Mouse (Mus musculus) adrenal gland, adult 10 weeks (tissue): Measurements from ENCODE around the gene Msantd1. TPM values are rescaled to one million over a fixed set of nuclear protein-coding genes. Genes with fewer than 3 reads are reported as not detected.

Source experiments
- polyA plus RNA-seq: library from polyadenylated mRNA; stranded (reverse); fragments of 350-450 nt; fragmentation: Illumina TruSeq; extraction: RNeasy Lipid Tissue Mini Kit (QIAGEN cat#74804); gene quantifications from one replicate; pipeline ENCODE4 v1.2.3, GENCODE M21; 2014; ENCODE audit warnings: low read depth, low replicate concordance

Msantd1 gene
- not detected for polyA plus RNA-seq

DNA sequence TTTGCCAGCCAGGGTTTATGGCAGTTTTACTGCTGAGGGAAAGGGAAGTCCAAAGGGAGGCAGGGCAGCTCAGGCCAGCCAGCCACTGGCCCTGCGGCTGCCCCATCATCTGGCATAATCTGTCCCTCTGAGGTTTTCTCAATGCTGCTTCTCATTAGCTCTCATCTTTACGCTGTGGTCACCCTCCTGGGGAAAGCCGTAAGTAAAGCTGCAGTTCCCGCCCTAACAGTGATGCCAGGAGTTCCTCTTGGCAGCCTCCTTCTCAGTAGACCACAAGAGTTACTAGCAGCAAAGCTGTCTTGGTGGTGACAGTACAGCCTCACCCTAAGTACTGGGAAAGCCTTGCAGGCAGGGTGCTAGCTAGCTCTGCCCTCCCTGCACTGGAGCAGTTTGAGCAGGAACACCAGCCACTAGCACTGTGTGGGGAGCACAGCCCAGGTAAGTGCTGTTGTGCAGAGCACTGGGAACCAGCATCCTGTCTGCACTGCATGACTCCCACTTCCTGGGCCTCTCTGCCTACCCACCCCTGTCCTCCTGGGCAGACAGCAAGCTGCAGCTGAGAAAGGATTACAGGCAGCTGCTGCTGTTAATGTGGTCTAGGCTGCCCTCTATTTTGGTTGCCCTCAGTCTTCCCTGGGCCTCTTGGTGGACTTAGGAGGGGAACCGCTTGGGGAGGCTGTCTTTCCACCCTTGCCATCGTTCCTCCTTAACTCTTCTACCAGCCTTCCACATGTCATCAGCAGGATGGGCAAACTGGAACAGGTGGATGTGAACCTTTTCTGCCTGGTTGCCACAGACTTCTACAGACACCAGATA lies at the start of gene Msantd1:
Gene Msantd1 (plus strand): TSS at position 103 of the 816 bp plus-strand sequence.

DNA sequence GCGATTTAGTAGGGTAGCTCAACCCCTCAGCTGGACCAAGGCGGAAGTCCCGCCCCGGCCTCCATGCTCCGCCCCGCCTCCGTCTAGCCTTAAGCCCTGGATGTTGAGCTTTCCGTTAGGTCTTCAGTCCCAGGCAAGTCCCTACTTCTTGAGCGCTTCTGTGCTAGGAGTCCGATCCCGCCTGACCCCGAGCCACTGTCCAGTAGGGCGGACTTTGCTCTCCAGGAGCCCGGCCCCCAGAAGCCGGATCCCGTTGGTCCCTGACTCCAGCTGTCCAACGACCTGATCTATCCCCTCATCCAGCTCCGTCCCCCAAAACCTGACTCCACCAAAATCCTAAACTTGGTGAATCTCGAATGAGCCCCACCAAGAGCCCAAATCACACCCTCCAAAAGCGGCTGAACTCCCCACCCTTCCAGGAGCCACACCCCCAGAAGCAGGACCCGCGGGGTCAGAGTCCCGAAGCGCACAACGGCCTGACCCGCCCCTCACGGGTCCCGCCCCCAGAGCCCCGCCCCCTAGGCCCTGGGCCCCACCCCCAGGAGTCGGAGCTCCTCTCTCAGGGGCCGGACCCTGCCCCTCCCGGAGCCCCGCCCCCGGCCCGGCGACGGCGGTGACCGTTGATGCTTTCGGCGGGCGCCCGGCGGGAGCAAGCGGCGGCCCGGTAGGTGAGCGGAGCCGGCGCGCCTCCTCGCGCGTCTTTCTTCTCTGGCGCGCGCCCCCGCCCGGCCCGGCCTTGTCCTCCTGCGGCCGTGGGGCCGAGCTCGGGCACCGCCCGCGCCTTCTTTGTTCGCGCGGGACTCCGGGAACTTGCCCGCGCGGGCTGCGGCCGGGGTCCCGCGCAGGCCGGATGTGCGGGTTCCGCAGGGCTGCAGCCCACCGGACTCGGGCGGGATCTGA lies 41.3 kb downstream of the Msantd1 start, which contains the start of gene Rgs12:
Gene Rgs12 (plus strand): TSS at position 585 of the 900 bp plus-strand sequence.

Other genes with a start within 250 kb of the Msantd1 start
- 35.0 TPM for gene Nop14, start 247.9 kb upstream of the Msantd1 start, polyA plus RNA-seq
- 8.3 TPM for gene Grk4, start 247.6 kb upstream of the Msantd1 start, polyA plus RNA-seq
- gene Htt, start 146.3 kb upstream of the Msantd1 start, polyA plus RNA-seq = 10.9 TPM
- 15.9 TPM for gene Rgs12, start 41.4 kb downstream of the Msantd1 start, polyA plus RNA-seq
- not detected for gene Hgfac, start 133.5 kb downstream of the Msantd1 start, polyA plus RNA-seq
- not detected for gene Dok7, start 148.8 kb downstream of the Msantd1 start, polyA plus RNA-seq
- gene Lrpap1, start 197.8 kb downstream of the Msantd1 start, polyA plus RNA-seq = 18.4 TPM